Mouse (Mus musculus) E14TG2a.4 (cell line): Measurements from ENCODE around the gene Cracr2a.

Experiments
- H3K27me3 ChIP-seq: 2 replicates; pipeline ENCODE4 v1.6.1; 2014; ENCODE audit warnings: low read length, control low read depth; ENCODE audit not compliant: insufficient read depth
- H3K36me3 ChIP-seq: 2 replicates; pipeline ENCODE4 v1.6.1; 2014; ENCODE audit warnings: low read length, control low read depth; ENCODE audit not compliant: insufficient read depth
- H3K4me1 ChIP-seq: replicated peaks from 2 replicates; pipeline ENCODE4 v1.6.1; 2014; ENCODE audit warnings: low read depth, low read length, control low read depth
- H3K4me3 ChIP-seq: replicated peaks from 2 replicates; pipeline ENCODE4 v1.5.1; 2014; ENCODE audit warnings: mild to moderate bottlenecking, low read length
- H3K9me3 ChIP-seq: 2 replicates; pipeline ENCODE4 v1.6.1; 2014; ENCODE audit warnings: low read length, control low read depth
- CTCF ChIP-seq: conservative IDR thresholded peaks from 2 replicates; pipeline ENCODE4 v1.5.1; 2014; ENCODE audit warnings: low read length
- NANOG ChIP-seq: IDR thresholded peaks from 2 replicates; pipeline ENCODE4 v1.6.1; 2014; ENCODE audit warnings: borderline replicate concordance, low read length, mixed read lengths
- POU5F1 ChIP-seq: IDR thresholded peaks from 2 replicates; pipeline ENCODE4 v1.6.1; 2014; ENCODE audit warnings: low read length, borderline replicate concordance

The Cracr2a gene

GRCm38 (mm10) chr6:127676866-127677265, 115.7 kb downstream of the Cracr2a start:
- no peaks in the 10 kb centered on the region for H3K36me3 ChIP-seq
- H3K9me3 ChIP-seq: peaks cover 18% of the 10 kb centered on the region
- no peak overlapping the region for H3K4me3 ChIP-seq
- no peak for TF ChIP-seq NANOG
- TF ChIP-seq POU5F1: no peak
- TF ChIP-seq CTCF: no peak
- H3K4me1 ChIP-seq: peaks cover 16% of the 10 kb centered on the region
- H3K27me3 ChIP-seq: peaks cover 16% of the 10 kb centered on the region

GRCm38 (mm10) chr6:127678320-127678719, 117.2 kb downstream of the Cracr2a start:
- peaks cover 13% of the 10 kb centered on the region for H3K27me3 ChIP-seq
- H3K4me3 ChIP-seq: no peak overlapping the region
- peaks cover 18% of the 10 kb centered on the region for H3K4me1 ChIP-seq
- H3K36me3 ChIP-seq: no peaks in the 10 kb centered on the region
- TF ChIP-seq POU5F1: no peak
- no peak for TF ChIP-seq CTCF
- TF ChIP-seq NANOG: no peak
- H3K9me3 ChIP-seq: peaks cover 21% of the 10 kb centered on the region

- TF ChIP-seq CTCF: no peak
- TF ChIP-seq NANOG: no peak
- TF ChIP-seq POU5F1: no peak
- Histone ChIP-seq H3K4me1 (peaks cover 25% of the 10 kb centered on the region), H3K27me3 (peaks cover 13% of the 10 kb centered on the region), H3K4me3 (no peak overlapping the region), H3K9me3 (peaks cover 21% of the 10 kb centered on the region), H3K36me3 (no peaks in the 10 kb centered on the region)
These were observed 117.9 kb downstream of the Cracr2a start for GRCm38 (mm10) chr6:127678998-127679397.

- H3K27me3 ChIP-seq: peaks cover 13% of the 10 kb centered on the region
- no peak overlapping the region for H3K4me3 ChIP-seq
- peaks cover 20% of the 10 kb centered on the region for H3K4me1 ChIP-seq
- no peaks in the 10 kb centered on the region for H3K36me3 ChIP-seq
- H3K9me3 ChIP-seq: peaks cover 21% of the 10 kb centered on the region
- TF ChIP-seq POU5F1 (no peak), CTCF (no peak), NANOG (no peak)
These were observed 119.6 kb downstream of the Cracr2a start for GRCm38 (mm10) chr6:127680784-127681183.

DNA sequence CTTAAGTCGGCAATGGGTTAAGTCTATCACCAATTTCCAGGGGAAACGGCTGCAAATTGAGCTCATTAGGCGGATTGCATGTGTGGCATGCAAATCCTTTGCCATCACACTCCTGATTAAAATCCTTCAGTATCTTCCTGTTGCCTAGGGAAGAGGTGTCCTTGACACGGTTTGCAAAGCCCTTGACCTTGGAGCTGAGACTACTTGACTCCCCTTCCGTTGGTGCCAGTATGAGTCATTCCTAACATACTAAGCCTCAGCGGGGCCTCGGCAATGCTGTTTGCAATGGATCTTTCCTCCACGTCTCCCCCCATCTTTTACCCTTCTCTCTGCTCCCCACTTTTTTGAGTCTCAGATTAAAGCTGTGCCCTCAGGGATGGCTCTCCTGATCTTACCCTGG, 122.4 kb downstream of the Cracr2a start:
- Histone ChIP-seq H3K36me3 (no peaks in the 10 kb centered on the region), H3K4me1 (peaks cover 16% of the 10 kb centered on the region), H3K9me3 (peaks cover 21% of the 10 kb centered on the region), H3K4me3 (no peak overlapping the region), H3K27me3 (peaks cover 2% of the 10 kb centered on the region)
- TF ChIP-seq NANOG (no peak), POU5F1 (no peak)

DNA sequence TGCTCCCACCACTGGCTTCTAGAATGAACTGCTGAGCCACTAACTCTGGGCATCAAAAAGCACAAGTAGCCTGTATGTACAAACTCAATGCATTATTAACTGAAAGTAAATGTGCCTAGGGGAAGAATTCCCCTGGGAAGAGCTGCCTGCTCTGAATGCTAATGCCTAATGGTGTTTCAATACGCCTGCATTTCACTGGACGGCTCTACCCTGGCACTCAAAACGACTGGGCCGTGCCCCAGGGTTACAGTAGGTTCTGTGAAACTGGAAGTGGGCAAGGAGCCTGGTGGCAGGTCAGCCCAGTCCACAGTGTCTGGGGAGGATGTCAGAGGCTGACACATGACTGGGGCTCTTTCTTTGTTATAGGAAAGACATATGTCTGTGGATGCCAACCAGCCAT, 123.8 kb downstream of the Cracr2a start:
- peaks cover 20% of the 10 kb centered on the region for H3K9me3 ChIP-seq
- no peak overlapping the region for H3K4me3 ChIP-seq
- peaks cover 6% of the 10 kb centered on the region; the same call in 1 of the 2 replicates for H3K36me3 ChIP-seq
- peaks cover 16% of the 10 kb centered on the region for H3K4me1 ChIP-seq
- TF ChIP-seq POU5F1 (no peak), NANOG (no peak), CTCF (no peak)
- no peaks in the 10 kb centered on the region; the same call in none of the 2 replicates for H3K27me3 ChIP-seq

- no peak overlapping the region for H3K4me3 ChIP-seq
- no peak for TF ChIP-seq NANOG
- no peak for TF ChIP-seq POU5F1
- TF ChIP-seq CTCF: no peak
- no peaks in the 10 kb centered on the region; the same call in none of the 2 replicates for H3K27me3 ChIP-seq
- peaks cover 33% of the 10 kb centered on the region for H3K4me1 ChIP-seq
- no peaks in the 10 kb centered on the region for H3K9me3 ChIP-seq
- H3K36me3 ChIP-seq: peaks cover 20% of the 10 kb centered on the region
These were observed 126.2 kb downstream of the Cracr2a start for GRCm38 (mm10) chr6:127687181-127687860.

GRCm38 (mm10) chr6:127692298-127692697, 131.2 kb downstream of the Cracr2a start:
- TF ChIP-seq CTCF (no peak), POU5F1 (no peak), NANOG (no peak)
- Histone ChIP-seq H3K4me1 (peaks cover 32% of the 10 kb centered on the region), H3K9me3 (no peaks in the 10 kb centered on the region), H3K4me3 (no peak overlapping the region), H3K36me3 (peaks cover 57% of the 10 kb centered on the region), H3K27me3 (no peaks in the 10 kb centered on the region)

- Histone ChIP-seq H3K4me1 (peaks cover 32% of the 10 kb centered on the region), H3K9me3 (no peaks in the 10 kb centered on the region), H3K4me3 (no peak overlapping the region), H3K36me3 (peaks cover 70% of the 10 kb centered on the region), H3K27me3 (no peaks in the 10 kb centered on the region)
- TF ChIP-seq POU5F1: no peak
- no peak for TF ChIP-seq CTCF
- no peak for TF ChIP-seq NANOG
These were observed 132.5 kb downstream of the Cracr2a start for GRCm38 (mm10) chr6:127693681-127694080.
